ENCODE assay signal across 12 mouse cellular contexts in genomic region chr2:90542656-90543055, GRCm38 (mm10). TPM values are rescaled to one million over a fixed set of nuclear protein-coding genes. Genes with fewer than 3 reads are reported as not detected.
A peak's percentile ranks its signal among the peaks of the same experiment; 100 is the strongest.
DNase-seq lines count a peak whose midpoint lies in the region; ATAC-seq and TF ChIP-seq lines count a peak whose summit lies in the region.
"Had no signal": no experiment of that assay in that cellular context is flagged by ENCODE, and none has a peak within 500 bp of the region (broad histone marks: within the 10 kb centered on the region; RNA-seq: fewer than 3 reads in every experiment).

No protein-coding gene starts in this region.

- no peaks in the 10 kb centered on the region for H3K9me3 ChIP-seq in intestine, postnatal 0 days (ENCODE audit: control insufficient read depth)
- H3K9me3 ChIP-seq in intestine, embryonic 15.5 days, result no peaks in the 10 kb centered on the region
- H3K9me3 ChIP-seq: heart, embryonic 13.5 days; hindbrain, embryonic 13.5 days had no signal

- H3K4me3 ChIP-seq in intestine, postnatal 0 days (ENCODE audit: low read depth, low read length), result no peak overlapping the region
- H3K4me3 ChIP-seq in intestine, embryonic 15.5 days (replicated peaks), result no peak overlapping the region
- H3K4me3 ChIP-seq: erythroblast, embryonic 14.5 days; heart, embryonic 13.5 days; hindbrain, embryonic 13.5 days had no signal

- no peak overlapping the region for H3K9ac ChIP-seq in intestine, postnatal 0 days (ENCODE audit: low read depth, low read length)
- H3K9ac ChIP-seq in intestine, embryonic 15.5 days, result no peak overlapping the region
- H3K9ac ChIP-seq: heart, embryonic 13.5 days; hindbrain, embryonic 13.5 days had no signal

- TF ChIP-seq CTCF in intestine, postnatal 0 days (IDR thresholded peaks at IDR 0.05; ENCODE audit: low read depth), result no peak

- H3K4me2 ChIP-seq in intestine, postnatal 0 days (replicated peaks; ENCODE audit: low read depth), result no peak overlapping the region
- H3K4me2 ChIP-seq in intestine, embryonic 15.5 days (replicated peaks), result no peak overlapping the region
- H3K4me2 ChIP-seq: heart, embryonic 13.5 days; hindbrain, embryonic 13.5 days had no signal

- H3K36me3 ChIP-seq in intestine, postnatal 0 days (ENCODE audit: control insufficient read depth, insufficient read depth), result no peaks in the 10 kb centered on the region
- H3K36me3 ChIP-seq in intestine, embryonic 15.5 days, result no peaks in the 10 kb centered on the region
- H3K36me3 ChIP-seq: heart, embryonic 13.5 days; hindbrain, embryonic 13.5 days had no signal

- no peaks in the 10 kb centered on the region for H3K27me3 ChIP-seq in intestine, postnatal 0 days (replicated peaks; ENCODE audit: control insufficient read depth, insufficient read depth, low read length)
- H3K27me3 ChIP-seq in intestine, embryonic 15.5 days (replicated peaks), result no peaks in the 10 kb centered on the region
- H3K27me3 ChIP-seq: heart, embryonic 13.5 days; hindbrain, embryonic 13.5 days had no signal

- no peak overlapping the region for H3K27ac ChIP-seq in intestine, postnatal 0 days (ENCODE audit: low read depth, low read length)
- H3K27ac ChIP-seq in intestine, embryonic 15.5 days, result no peak overlapping the region
- H3K27ac ChIP-seq: heart, embryonic 13.5 days; hindbrain, embryonic 13.5 days had no signal

- peak; percentile 32; the same call in 1 of the 2 replicates for ATAC-seq in intestine, postnatal 0 days
- no peak for ATAC-seq in intestine, embryonic 15.5 days

- H3K4me1 ChIP-seq in intestine, postnatal 0 days (replicated peaks; ENCODE audit: control insufficient read depth, insufficient read depth, low read length), result no peaks in the 10 kb centered on the region
- no peaks in the 10 kb centered on the region for H3K4me1 ChIP-seq in intestine, embryonic 15.5 days (replicated peaks)
- H3K4me1 ChIP-seq: heart, embryonic 13.5 days had no signal

- WGBS in intestine, postnatal 0 days, result 63% methylated on average over 2 of the region's 2 CpGs
- WGBS in intestine, embryonic 15.5 days, result 79% methylated on average over 2 of the region's 2 CpGs

- peak; percentile 48 to 53 for DNase-seq in B cell, adult 2 months
- peak; percentile 49 for DNase-seq in c-Kit-positive CD71-negative TER-119-negative erythroid progenitor cells, embryonic 14.5 days (ENCODE audit: low read depth)
- DNase-seq in monocyte, adult 2 months (ENCODE audit: low read depth in 1 of 2, low spot score in 2 of 2), result peak; percentile 47 to 49
- no peak for DNase-seq in thymus, postnatal 14 days
- no peak for DNase-seq in urinary bladder, postnatal 10 days (ENCODE audit: low spot score)
- DNase-seq in frontal cortex, postnatal 10 days (ENCODE audit: low spot score in 2 of 2), result no peak
- DNase-seq: thymus, adult 2 months had no signal

RNA-seq across cellular contexts. Expression of gene Ptprj, which starts 37.8 kb away (rescaled TPM):
- polyA plus RNA-seq in intestine, postnatal 0 days (2015; fragmentation: Nextera tagmentation; extraction: Ambion mirVana), result 3.5 and 4.0 TPM in 2 replicates
- polyA plus RNA-seq in intestine, embryonic 15.5 days (2015; fragmentation: Nextera tagmentation; extraction: Ambion mirVana), result 4.4 and 5.3 TPM in 2 replicates
- polyA plus RNA-seq: erythroblast, embryonic 14.5 days had no signal

Comparison
In these comparisons a context has a peak if more than half of its experiments do, and no peak if none do; other contexts are left out.
1. DNase-seq: peak in B cell, adult 2 months (2 of 2), c-Kit-positive CD71-negative TER-119-negative erythroid progenitor cells, embryonic 14.5 days (single experiment) and monocyte, adult 2 months (2 of 2); none in thymus, postnatal 14 days (single experiment), urinary bladder, postnatal 10 days (single experiment) and frontal cortex, postnatal 10 days (0 of 2).